In the genomic region with DNA sequence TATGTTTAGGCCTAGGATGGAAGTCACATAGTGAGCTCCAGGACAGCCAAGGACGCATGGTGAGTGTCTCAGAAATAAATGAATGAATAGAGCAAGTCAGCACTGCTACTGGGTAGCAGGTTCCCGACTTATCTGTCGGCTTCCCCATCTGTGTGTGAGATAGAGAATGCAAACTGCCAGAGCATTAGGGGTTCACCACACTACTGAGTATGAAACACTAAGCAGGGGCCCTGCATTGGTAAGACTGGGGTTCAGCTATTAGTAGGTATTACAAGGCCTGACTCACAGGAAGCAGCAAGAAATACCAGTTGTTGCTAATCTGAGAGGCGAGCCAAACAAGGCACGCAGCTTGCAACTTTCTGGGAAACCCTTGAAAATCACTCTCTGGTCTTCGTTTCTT, we compare ENCODE assay signal across 23 mouse cellular contexts. TPM values are rescaled to one million over a fixed set of nuclear protein-coding genes. Genes with fewer than 3 reads are reported as not detected.
"Had no signal": no experiment of that assay in that cellular context is flagged by ENCODE, and none has a peak within 500 bp of the region (broad histone marks: within the 10 kb centered on the region; RNA-seq: fewer than 3 reads in every experiment).

No protein-coding gene starts in this region.

- DNase-seq: kidney, adult 2 months; kidney, postnatal 14 days; left cerebral cortex, postnatal 4 days; lung, embryonic 14.5 days; lung, postnatal 10 days; lung, postnatal 4 days; midbrain, embryonic 14.5 days; right cerebral cortex, adult 18-20 months; right cerebral cortex, postnatal 25 days; thymus, adult 2 months; thymus, postnatal 36 days had no signal

- H3K9me3 ChIP-seq: kidney, embryonic 15.5 days; liver, embryonic 12.5 days; midbrain, embryonic 10.5 days; neural tube, embryonic 15.5 days had no signal

- H3K9ac ChIP-seq: kidney, embryonic 15.5 days; liver, embryonic 12.5 days; lung, embryonic 14.5 days; neural tube, embryonic 15.5 days had no signal

- H3K27me3 ChIP-seq: kidney, embryonic 15.5 days; neural tube, embryonic 15.5 days had no signal

- H3K4me2 ChIP-seq: kidney, embryonic 15.5 days; liver, embryonic 12.5 days; lung, embryonic 14.5 days; neural tube, embryonic 15.5 days had no signal

- H3K27ac ChIP-seq: kidney, embryonic 15.5 days; liver, embryonic 12.5 days; midbrain, embryonic 10.5 days; neural tube, embryonic 15.5 days had no signal

- H3K36me3 ChIP-seq: kidney, embryonic 15.5 days; liver, embryonic 12.5 days; midbrain, embryonic 10.5 days; neural tube, embryonic 15.5 days had no signal

- H3K4me3 ChIP-seq: kidney, embryonic 15.5 days; liver, embryonic 12.5 days; midbrain, embryonic 10.5 days; myocyte; neural tube, embryonic 15.5 days had no signal

- H3K4me1 ChIP-seq: kidney, embryonic 15.5 days; midbrain, embryonic 10.5 days; neural tube, embryonic 15.5 days had no signal

- ATAC-seq: liver, embryonic 12.5 days had no signal

RNA-seq across cellular contexts. Expression of a gene that starts 4.2 kb away (rescaled TPM):
- total RNA-seq: layer of hippocampus, adult 8-10 months; layer of hippocampus, postnatal 14 days; left cerebral cortex, adult 18-20 months; left cerebral cortex, postnatal 10 days; left cerebral cortex, postnatal 4 days had no signal
- polyA plus RNA-seq: kidney, embryonic 15.5 days; limb, embryonic 14.5 days; liver, embryonic 12.5 days; lung, embryonic 14.5 days; midbrain, embryonic 10.5 days; midbrain, embryonic 14.5 days; myocyte; neural tube, embryonic 11.5 days; neural tube, embryonic 15.5 days; testis, adult 2 months had no signal
